Mouse (Mus musculus): ENCODE data around the gene Gm7233.
"Not testable (repeated sequence)": the region's sequence is repeated elsewhere in the genome, so short reads cannot be mapped to it uniquely, and the experiment has no call there.

- TF ChIP-seq POLR2A (IDR thresholded peaks at IDR 0.05; ENCODE audit: extremely low read depth, insufficient read depth, low read length); CTCF (IDR thresholded peaks at IDR 0.05; ENCODE audit: low read depth, low read length): not testable (repeated sequence)
Observed at GRCm38 (mm10) chr14:43235204-43235603, 55.5 kb downstream of the Gm7233 start, which contains the start of gene Gm8122.
